Mouse (Mus musculus) Muller cell, postnatal 12 days (primary cell): ENCODE data around the gene Map3k14.

ENCODE experiments used
- DNase-seq: peaks from one replicate; pipeline ENCODE4 v3.0.0-alpha.2; 2015; ENCODE audit errors: inconsistent ontology term

Map3k14 gene

GRCm38 (mm10) chr11:103215355-103215754 lies 51.9 kb downstream of the Map3k14 start:
- DNase-seq: no peak

GRCm38 (mm10) chr11:103213712-103214111 lies 53.6 kb downstream of the Map3k14 start:
- no peak for DNase-seq

- DNase-seq: no peak
Observed at GRCm38 (mm10) chr11:103210291-103210690, 57.0 kb downstream of the Map3k14 start.

GRCm38 (mm10) chr11:103208458-103208857 lies 58.8 kb downstream of the Map3k14 start, which contains the start of gene 1700023F06Rik:
TSS of gene 1700023F06Rik (minus strand) at chr11:103208558.
- DNase-seq: no peak

GRCm38 (mm10) chr11:103206203-103206602 lies 61.1 kb downstream of the Map3k14 start:
- no peak for DNase-seq

GRCm38 (mm10) chr11:103202376-103202775 lies 64.9 kb downstream of the Map3k14 start:
- DNase-seq: no peak

GRCm38 (mm10) chr11:103201664-103202063 lies 65.6 kb downstream of the Map3k14 start:
- DNase-seq: peak; percentile 96

GRCm38 (mm10) chr11:103198911-103199803 lies 68.1 kb downstream of the Map3k14 start:
- DNase-seq: peak; percentile 63

GRCm38 (mm10) chr11:103198339-103198738 lies 68.9 kb downstream of the Map3k14 start:
- no peak for DNase-seq

- no peak for DNase-seq
Observed at GRCm38 (mm10) chr11:103197340-103197739, 69.9 kb downstream of the Map3k14 start.

GRCm38 (mm10) chr11:103195656-103196055 lies 71.6 kb downstream of the Map3k14 start:
- DNase-seq: no peak

- no peak for DNase-seq
Observed at GRCm38 (mm10) chr11:103195236-103195635, 72.0 kb downstream of the Map3k14 start.

- DNase-seq: no peak
Observed at GRCm38 (mm10) chr11:103193825-103194168, 73.5 kb downstream of the Map3k14 start.

GRCm38 (mm10) chr11:103192956-103193824 lies 74.1 kb downstream of the Map3k14 start:
- DNase-seq: peak; percentile 43

- no peak for DNase-seq
Observed at GRCm38 (mm10) chr11:103192230-103192955, 74.9 kb downstream of the Map3k14 start.

- DNase-seq: no peak
Observed at GRCm38 (mm10) chr11:103184891-103185290, 82.4 kb downstream of the Map3k14 start.

GRCm38 (mm10) chr11:103181911-103182310 lies 85.4 kb downstream of the Map3k14 start:
- DNase-seq: no peak

- no peak for DNase-seq
Observed at GRCm38 (mm10) chr11:103181349-103181748, 85.9 kb downstream of the Map3k14 start.

GRCm38 (mm10) chr11:103180426-103180825 lies 86.8 kb downstream of the Map3k14 start:
- DNase-seq: no peak

- no peak for DNase-seq
Observed at GRCm38 (mm10) chr11:103178748-103179147, 88.5 kb downstream of the Map3k14 start.

GRCm38 (mm10) chr11:103177815-103178485 lies 89.3 kb downstream of the Map3k14 start:
- no peak for DNase-seq
